Mouse (Mus musculus): ENCODE measurements around the gene Megf8.

DNA sequence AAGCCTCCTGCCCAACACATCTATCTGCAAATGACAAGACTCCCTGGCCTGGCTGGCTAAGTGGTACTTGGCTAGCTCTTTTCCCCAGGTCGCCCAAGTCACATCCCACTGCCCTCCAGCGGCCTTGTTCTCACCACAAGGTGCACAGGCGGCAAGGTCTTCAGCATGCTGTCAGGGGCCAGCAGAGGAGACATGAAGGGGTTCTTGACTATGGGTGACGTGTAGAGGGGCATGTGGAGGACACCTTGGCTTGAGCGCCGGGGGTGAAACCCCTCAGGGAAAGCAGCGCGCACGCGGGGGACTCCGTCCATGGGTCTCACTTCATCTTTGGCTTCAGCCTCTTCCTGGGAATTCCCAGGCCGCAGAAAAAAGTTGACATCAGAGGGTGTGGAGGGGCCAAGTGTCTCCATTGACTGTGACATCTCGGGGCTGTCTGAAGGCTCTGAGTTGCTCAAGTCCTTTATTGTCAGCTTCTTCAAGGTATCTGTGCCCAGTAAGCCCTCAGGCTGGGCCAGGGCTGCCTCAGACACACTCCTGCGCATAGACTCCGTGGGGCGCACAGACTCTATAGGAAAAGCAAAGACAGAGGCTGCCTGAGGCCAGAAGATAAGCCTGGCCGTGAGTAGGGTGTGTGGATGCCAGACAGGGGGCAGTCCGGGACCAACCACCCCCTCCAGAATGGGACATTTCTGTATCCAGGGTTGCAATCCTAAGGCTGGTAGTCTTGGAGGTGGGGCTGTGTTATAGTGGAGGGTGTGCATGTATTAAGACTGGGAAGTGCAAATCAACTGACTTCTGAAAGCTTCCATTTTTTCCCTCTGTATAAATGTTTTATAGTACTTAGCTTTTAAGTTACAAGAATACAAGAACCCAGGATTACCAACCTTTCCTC, 63.7 kb downstream of the Megf8 start:
- TF ChIP-seq POLR2A (IDR thresholded peaks at IDR 0.05; ENCODE audit: extremely low read depth, insufficient read depth, low read length) (no peak), CTCF (IDR thresholded peaks at IDR 0.05; ENCODE audit: low read depth, low read length) (no peak)
